ENCODE assay signal across 15 mouse cellular contexts in genomic region chr14:10485798-10486197, GRCm38 (mm10).
"Had no signal": no experiment of that assay in that cellular context is flagged by ENCODE, and none has a peak within 500 bp of the region (broad histone marks: within the 10 kb centered on the region; RNA-seq: fewer than 3 reads in every experiment).

No protein-coding gene starts in this region.

- H3K4me3 ChIP-seq: neural tube, embryonic 15.5 days; stomach, embryonic 15.5 days had no signal

- H3K9me3 ChIP-seq: neural tube, embryonic 15.5 days; stomach, embryonic 15.5 days had no signal

- H3K36me3 ChIP-seq: neural tube, embryonic 15.5 days; stomach, embryonic 15.5 days had no signal

- H3K27ac ChIP-seq: neural tube, embryonic 15.5 days; stomach, embryonic 15.5 days; stomach, postnatal 0 days had no signal

- H3K4me2 ChIP-seq: neural tube, embryonic 15.5 days; stomach, embryonic 15.5 days had no signal

- H3K9ac ChIP-seq: neural tube, embryonic 15.5 days; stomach, embryonic 15.5 days had no signal

- H3K27me3 ChIP-seq: neural tube, embryonic 15.5 days; stomach, embryonic 15.5 days had no signal

- H3K4me1 ChIP-seq: neural tube, embryonic 15.5 days; stomach, embryonic 15.5 days had no signal

- DNase-seq: retina, postnatal 1 day; right cerebral cortex, adult 18-20 months; right cerebral cortex, postnatal 14 days; right cerebral cortex, postnatal 25 days; right cerebral cortex, postnatal 4 days; spleen, adult 18-20 months; thymus, adult 18-20 months; thymus, adult 2 months; thymus, postnatal 14 days; thymus, postnatal 25 days; thymus, postnatal 36 days; thymus, postnatal 4 days had no signal
